Mouse (Mus musculus): ENCODE data around the gene Ddb2. TPM values are rescaled to one million over a fixed set of nuclear protein-coding genes. Genes with fewer than 3 reads are reported as not detected.

Gene Ddb2
- total RNA-seq, 2 experiments from 2014 or later = 9.2 to 16.3 TPM

DNA sequence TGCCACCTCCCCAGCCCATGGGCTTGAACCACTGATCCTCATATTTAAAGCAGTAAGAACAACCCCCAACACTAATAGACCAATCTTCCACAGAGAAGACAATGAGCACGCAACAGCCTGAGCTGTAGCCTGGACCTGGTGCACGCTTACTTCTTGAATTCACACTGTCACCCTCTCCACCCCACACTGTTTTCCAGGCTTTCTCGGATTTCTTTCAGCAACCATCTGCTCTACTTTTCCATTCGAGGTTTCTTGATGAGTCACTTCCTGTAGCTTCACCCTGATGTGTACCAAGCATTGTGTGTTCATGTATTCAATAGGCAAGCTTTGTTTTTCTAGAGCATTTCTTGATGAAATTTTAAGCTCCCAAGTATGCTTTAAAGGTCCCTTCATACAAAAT lies 49.4 kb downstream of the Ddb2 start:
- DNase-seq = no peak

DNA sequence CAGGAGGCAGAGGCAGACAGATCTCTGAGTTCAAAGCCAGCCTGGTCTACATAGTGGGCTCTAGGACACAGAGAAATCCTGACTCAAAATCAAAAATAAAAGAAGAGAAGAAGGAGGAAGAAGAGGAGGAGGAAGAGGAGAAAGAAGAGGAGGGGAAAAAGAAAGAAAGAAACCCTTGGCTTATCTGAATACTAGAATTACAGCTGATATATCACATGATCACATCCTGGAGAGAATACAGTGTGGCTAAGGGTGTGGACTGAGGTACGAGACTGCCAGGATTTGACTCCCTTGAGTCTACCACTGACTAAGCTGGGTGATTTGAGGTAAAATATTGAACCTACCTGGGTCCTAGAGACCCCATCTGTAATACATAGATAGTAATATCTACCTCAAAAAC lies 50.6 kb downstream of the Ddb2 start:
- DNase-seq = no peak

DNA sequence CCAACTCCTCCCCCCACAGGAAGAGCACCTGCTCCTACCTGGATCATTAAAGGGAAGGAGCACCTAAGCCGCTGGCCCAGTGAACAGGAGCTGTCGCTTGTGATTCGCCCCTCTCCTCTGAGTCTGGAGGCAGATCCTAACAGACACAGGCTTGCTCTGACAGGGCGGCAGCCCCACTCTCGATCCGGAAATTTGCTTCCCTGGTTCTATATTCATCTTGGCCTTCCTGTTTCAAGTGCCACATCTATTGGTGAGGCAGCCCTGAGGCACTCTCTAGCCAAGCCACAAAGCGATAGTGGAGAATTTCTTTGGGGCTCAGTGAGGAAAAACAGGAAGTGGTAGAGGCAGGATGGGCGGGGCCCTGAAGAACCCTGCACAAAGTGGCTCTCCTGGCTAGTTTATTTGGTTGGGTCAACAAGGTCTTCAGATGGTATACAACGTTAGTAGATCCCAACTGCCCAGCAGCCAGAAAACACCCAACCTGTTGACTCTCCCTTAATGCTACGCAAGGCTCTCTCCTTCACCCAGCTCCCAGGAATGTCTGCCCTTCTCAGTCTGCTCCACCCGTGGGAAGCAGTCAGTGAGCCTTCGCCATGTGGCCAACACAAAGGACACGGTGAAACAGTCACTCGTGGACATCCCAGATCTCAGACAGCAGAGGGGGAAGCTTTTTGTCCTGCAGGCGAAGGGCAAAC lies 52.9 kb downstream of the Ddb2 start, which contains the start of gene Madd:
TSS of gene Madd (minus strand) at position 127 of the 695 bp plus-strand sequence.
- no peak for DNase-seq

DNA sequence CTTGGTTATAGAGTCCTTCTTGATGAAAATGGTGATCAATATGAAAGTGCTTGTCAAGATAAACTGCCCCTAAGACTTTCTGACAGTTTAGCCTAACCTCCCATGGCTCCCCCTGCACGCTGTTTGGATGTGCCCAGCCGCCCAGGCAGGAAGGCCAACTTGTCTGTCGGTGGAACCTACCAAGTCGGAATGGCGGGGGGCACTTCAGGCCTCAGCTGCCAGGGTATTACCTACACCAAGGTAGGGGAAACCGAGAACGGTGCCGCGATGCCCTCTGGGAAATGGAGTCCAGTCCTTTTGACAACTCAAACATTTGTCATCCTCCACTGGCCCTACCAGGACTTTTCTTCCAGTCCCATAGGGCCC lies 53.7 kb downstream of the Ddb2 start:
- peak; percentile 93 for DNase-seq

DNA sequence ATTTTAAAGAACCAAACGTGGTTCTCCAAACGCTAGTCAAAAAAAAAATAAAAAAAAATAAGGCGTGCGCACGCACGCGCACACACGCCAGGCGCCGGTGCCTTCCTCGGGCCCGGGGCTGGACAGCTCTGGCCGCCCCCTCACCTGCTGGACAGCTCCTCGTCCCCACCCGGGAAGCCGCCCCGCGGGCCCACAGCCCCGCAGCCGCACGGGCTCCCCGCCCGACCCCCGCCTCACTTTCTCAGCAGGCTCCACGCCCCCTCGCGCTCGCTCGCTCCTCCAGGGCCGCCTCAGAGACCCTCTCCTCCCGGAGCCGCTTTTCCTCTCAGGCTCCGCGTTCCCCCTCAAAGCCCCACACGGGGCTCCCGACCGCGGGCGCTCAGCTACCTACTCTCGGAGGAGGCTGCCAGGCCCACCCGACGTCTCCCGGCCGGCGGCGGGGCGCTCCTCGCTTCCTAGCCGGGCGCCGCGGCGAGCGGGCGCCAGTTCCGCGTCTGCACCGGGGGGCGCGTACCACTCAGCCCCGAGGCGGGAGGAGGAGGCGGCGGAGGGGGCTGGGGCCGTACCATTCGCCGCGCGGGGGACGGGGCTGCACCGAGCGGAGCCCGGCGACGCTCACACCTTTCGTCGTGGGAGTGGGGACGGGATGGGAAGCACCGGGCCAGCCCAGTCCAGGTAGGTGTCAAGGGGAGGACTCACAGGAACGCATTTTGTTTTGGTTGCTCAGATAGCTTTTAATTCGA lies 54.2 kb downstream of the Ddb2 start:
- DNase-seq = peak; percentile 81

DNA sequence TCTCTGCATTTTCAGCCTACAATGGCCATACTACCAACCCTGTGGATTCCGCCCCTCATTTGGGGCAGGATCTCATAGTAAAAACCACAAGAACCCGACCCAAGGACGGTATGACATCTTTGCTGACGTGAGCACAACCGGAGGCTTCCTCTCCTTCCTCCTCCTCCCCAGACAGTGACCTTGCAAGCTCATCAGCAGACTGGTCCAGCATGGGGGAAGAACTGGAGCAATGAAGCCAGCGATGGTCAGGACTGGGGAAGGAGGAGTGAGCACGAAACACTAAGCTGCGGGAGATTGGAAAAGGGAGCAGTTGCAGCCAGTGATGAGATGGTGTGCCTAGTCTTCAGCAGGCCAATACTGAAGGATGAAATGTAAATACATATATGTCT lies 54.8 kb downstream of the Ddb2 start:
- peak; percentile 23 for DNase-seq

DNA sequence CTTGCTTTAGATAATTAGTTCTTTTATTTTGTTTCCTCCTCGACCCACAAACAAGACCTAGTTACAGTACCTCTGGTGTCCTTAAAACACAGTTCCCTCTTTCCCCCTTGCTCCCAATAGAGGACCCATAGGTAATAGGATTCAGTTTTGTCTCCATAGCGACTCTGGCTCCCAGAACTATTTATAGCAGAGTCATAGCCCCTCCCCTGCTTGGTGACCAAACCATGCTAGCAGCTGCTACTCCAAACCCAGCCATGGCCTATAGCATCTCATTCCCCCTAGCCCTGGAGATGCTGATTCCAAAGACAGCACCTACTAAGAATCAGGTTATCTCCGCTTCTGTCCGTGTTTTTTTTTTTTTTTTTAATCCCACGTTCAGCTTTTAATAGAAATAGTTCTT lies 56.1 kb downstream of the Ddb2 start:
- no peak for DNase-seq

DNA sequence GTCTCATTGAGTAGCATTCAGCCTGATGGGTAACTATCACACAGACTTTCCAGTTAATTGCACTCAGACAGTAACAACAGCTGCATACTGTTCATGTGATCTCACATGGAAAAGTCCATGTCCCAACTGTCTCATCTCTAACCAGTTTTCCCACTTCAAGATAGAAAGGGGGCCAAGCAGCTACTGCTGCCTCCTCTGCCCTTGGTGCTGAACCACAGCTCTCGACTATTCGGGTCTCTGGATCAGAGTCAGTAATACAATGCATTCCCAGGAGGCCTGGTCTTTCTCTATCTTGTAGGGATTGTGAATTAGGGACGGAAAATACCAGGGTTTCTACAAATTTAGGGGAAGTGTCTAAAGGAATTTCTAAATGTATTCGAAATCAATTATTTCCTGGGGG lies 57.0 kb downstream of the Ddb2 start:
- no peak for DNase-seq

DNA sequence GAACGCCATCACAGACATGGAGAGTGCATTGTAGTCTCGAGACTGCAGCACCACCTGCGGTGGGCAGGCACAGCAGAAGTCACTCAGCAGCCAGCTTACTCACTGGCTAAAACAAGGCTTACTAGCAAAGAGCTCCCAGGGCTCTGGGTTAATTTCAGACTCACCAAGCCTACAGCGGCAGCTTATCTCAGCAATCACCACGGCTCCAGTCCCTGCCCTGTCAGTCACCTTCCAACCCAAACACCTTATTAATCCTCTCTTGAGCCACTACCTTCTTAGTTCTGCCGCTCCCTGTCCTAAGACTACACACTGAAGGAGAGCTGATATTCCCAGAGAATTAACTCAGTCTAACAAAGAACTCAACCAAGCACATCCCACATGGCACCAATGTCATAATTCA lies 60.5 kb downstream of the Ddb2 start:
- DNase-seq = no peak

DNA sequence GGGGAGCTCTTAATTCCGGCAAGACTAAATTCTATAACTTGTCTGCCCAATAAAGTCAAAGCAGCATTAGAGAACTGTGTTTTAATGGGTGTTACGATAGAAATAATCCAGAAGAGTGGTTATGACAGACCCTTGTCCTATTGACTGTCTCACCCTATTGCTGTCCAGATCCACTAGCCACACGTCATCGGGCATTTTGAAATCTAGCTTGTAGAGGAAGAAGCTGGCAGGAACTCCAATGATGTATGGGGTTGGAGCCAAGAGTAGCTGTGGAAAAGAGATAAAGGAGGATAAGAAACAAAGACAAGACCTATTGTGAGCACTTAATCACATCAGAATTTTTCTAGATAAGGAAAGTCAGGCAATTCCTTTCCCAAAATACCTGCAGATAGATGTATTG lies 61.3 kb downstream of the Ddb2 start:
- no peak for DNase-seq

DNA sequence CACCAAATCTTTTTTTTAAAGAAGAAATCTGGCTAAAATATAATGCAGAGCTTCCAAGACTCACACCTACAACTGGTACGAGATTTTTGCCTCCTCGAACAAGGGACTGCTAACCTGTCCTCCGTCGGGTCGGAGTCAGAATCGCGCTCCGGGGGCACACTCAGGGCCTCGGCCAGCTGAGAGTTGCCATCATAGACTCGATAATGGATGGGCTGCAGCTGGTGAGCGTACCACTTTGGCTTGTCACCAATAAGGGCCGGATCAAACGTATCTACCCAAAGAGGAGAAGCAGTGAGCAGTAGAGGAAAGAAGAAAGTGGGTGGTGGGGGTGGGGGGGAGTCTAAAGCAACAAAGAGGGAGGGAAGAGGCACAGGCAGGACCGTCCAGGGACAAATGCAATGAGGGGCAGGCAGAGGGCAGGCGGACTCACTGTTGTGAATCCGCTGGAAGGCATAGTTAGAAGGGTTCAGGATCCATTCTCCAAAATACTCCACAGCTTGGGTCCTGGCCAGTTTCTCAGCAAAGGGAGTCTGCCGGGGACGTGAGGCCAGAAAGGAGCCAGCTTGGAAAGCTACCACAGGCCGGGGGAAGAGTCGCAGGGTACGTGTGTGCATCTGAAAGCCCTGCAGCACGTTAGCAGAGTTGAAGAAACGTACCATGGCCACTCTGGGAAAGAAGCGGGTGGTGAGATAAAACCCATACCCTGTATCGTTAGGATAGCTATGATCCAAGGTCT lies 67.0 kb downstream of the Ddb2 start:
- DNase-seq = no peak

DNA sequence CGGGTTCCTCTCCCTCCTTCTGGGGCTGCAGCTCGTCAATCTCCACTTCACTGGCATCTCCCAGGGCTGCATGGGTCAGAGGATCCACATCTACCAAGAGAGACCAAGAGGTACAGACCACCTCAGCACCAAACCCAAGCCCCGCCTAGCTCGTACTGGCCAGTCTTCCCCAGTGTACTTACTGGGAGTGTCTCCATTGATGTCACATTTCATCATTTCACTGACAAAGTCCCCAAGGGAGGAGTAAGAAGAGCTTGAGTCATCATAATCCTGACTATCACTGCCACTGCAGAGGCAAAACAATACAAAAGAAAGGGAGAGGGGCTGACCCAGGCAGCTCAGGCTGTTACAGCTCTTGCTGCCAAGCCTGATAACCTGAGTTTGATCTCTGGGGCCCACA lies 69.2 kb downstream of the Ddb2 start:
- DNase-seq = no peak

DNA sequence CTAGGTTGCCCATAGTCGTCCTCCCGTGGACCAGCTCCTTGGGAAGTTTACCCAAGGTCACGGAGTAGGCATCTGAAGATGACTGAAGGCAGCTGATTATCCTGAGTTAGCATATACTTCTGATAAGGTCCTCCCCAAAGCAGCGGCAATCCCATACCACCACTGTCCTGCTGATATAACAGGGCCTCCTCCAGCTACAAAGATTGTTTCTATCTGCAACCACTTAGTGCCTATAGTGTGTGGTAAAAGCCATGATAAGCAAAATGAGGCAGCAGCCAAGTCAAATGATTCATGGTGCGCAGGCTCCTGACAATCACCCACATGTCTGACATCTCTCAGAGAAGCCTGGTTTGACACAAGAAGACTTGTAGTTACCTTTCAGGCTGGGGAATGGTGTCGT lies 71.8 kb downstream of the Ddb2 start:
- no peak for DNase-seq

DNA sequence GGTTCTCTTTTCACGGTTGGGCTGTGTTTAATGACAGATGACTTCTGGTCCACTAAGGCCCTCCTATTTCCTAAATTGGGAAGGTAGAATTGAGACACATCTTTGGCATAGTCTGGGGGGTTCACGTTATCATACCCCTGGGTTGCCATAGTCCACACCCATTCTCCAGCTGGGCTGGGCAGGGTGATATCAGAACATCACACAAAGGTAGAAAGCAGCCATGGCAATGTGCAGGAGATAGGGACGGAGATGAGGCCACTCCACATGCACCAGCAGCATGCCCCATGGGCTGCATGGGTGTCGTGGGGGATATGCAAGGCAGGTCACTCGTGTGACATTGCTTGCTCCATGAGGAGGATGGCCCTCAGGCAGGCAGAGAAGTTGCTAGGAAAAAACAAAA lies 73.2 kb downstream of the Ddb2 start:
- no peak for DNase-seq

DNA sequence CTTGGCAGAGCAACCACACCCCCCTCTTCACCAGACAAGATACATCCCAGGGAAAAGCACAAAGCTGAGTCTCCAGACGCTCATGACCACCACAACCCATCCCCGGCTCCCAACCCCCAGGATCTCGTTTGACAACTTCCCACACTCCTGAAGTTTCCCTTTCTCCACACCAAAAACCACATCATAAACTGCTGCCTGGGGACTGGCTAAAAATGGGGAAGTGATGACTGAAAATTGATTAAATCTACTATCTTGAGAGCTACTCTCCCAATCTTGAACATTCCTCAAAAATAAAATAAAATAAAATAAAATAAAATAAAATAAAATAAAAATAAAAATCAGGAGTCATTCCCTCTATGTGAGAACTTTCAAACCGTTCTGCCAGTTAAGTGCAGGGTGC lies 73.8 kb downstream of the Ddb2 start:
- DNase-seq = no peak

Other genes starting within 250 kb of the Ddb2 start
- 1 to 10 TPM; 1.7 to 5.0 TPM for gene Rapsn, start 201.4 kb downstream of the Ddb2 start, total RNA-seq (2021)
- gene Psmc3, start 183.0 kb downstream of the Ddb2 start, total RNA-seq (2021) = 100 to 1,000 TPM; 174 to 182 TPM
- 10 to 100 TPM; 22.3 to 30.5 TPM for gene Slc39a13, start 166.6 kb downstream of the Ddb2 start, total RNA-seq (2021)
- 1 to 10 TPM; 5.3 to 8.7 TPM for gene Spi1, start 154.6 kb downstream of the Ddb2 start, total RNA-seq (2021)
- under 1 TPM; 0.09 TPM for gene Mybpc3, start 118.8 kb downstream of the Ddb2 start, total RNA-seq (2021)
- 10 to 100 TPM; 17.0 to 22.5 TPM for gene Madd, start 53.1 kb downstream of the Ddb2 start, total RNA-seq (2021)
- 10 to 100 TPM; 33.6 to 39.7 TPM for gene Nr1h3, start 34.1 kb downstream of the Ddb2 start, total RNA-seq (2021)
- 10 to 100 TPM; 30.0 to 37.0 TPM for gene Acp2, start 34.1 kb downstream of the Ddb2 start, total RNA-seq (2021)
- 10 to 100 TPM; 53.9 to 80.0 TPM for gene Pacsin3, start 19.0 kb upstream of the Ddb2 start, total RNA-seq (2021)
- 10 to 100 TPM; 80.3 to 90.2 TPM for gene Arfgap2, start 28.0 kb upstream of the Ddb2 start, total RNA-seq (2021)
- 10 to 100 TPM; 15.2 to 17.6 TPM for gene 1110051M20Rik, start 207.7 kb upstream of the Ddb2 start, total RNA-seq (2021)
- 1 to 10 TPM; 7.0 to 8.3 TPM for gene Lrp4, start 220.5 kb upstream of the Ddb2 start, total RNA-seq (2021)